Mouse (Mus musculus) bone marrow, adult 2 months (tissue): ENCODE measurements around the gene Zyg11b.

Experiments used
- CTCF ChIP-seq: fragments of 200-500 bp; IDR thresholded peaks from 2 replicates; pipeline ENCODE4 v1.5.1; 2011; ENCODE audit warnings: low read length, control low read depth; ENCODE audit not compliant: control insufficient read depth, insufficient read depth
- POLR2A ChIP-seq: fragments of 200-500 bp; IDR thresholded peaks from 2 replicates; pipeline ENCODE4 v1.6.1; 2011; ENCODE audit warnings: low read depth, mild to moderate bottlenecking, control low read depth, low read length, borderline replicate concordance; ENCODE audit not compliant: control insufficient read depth

GRCm38 (mm10) chr4:108344631-108345083 lies 43.8 kb upstream of the Zyg11b start:
- TF ChIP-seq CTCF: no peak
- no peak for TF ChIP-seq POLR2A
